Mouse (Mus musculus): ENCODE data around the gene Mitf.

Mitf gene

DNA sequence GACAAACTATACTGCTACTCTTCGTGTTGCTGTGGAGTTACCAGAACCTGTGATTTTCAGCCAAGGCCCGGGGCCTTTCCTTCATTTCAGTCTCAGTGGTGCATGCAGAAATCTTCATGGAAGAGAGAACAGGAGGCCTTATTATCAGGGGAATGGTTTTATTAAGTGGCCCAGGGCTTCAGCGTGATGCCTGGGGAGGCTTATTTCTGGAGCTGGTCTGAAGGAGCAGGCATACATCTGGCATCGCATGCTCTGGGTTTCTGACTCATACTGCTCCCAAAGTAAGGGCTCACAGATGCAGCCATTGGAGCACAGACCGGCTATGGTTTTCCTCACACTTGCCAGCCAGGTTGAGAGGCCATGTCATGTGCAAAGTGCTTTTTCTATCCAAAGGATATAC is 208.2 kb downstream of the Mitf start:
- in situ Hi-C loops (cut with MboI; ENCODE audit: low sequenced_read_pairs): loop anchor here (25.0 kb wide), 1 partner anchor 753 kb away; the partner anchor contains the start of gene Lmod3

DNA sequence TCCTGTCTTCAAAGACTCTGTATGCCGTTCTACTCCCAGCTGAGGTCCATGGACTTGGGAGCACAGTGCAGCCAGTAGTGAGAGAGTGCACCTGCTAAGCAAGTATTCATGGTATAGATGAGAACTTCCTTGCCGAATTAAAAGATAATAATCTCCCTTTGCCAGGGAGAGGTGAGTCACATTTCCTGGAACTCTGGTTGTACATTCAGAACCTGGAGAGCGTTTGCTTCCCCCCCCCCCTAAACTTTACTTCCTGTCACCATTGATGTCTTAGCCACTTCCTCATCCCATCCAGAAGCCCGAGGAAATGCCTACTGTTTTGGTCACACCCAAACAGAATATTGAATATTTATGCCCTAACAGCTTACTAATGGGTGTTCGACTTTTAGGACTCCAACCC is 209.0 kb downstream of the Mitf start:
- in situ Hi-C loops (cut with MboI; ENCODE audit: low sequenced_read_pairs): loop anchor here (25.0 kb wide), 1 partner anchor 754 kb away; the partner anchor contains the start of gene Lmod3

DNA sequence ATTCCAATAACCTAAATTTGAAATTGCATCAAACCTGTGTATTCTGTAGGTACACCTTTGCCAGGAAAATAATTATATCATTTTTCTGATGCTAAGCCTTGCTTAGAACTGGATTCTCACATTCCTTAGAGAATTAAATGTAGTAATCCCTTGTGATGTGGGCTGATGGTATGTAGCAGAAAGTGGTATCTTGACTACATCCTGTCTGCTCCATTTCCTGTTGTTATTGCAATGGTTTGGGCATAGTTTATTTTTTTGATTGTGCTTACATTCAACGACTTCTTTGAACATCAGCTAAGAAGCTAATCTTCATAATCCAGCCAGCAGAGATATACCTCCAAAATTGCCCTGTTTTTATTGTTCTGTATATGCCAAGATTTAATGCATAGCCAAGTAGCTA is 217.0 kb downstream of the Mitf start:
- in situ Hi-C loops (cut with MboI; ENCODE audit: low sequenced_read_pairs): loop anchor here (25.0 kb wide), 1 partner anchor 762 kb away; the partner anchor contains the start of gene Lmod3

GRCm38 (mm10) chr6:98038513-98038912 is 231.7 kb downstream of the Mitf start:
- in situ Hi-C loops (cut with MboI; ENCODE audit: low sequenced_read_pairs): no loop called here

- in situ Hi-C loops (cut with MboI; ENCODE audit: low sequenced_read_pairs): no loop called here
Measured at GRCm38 (mm10) chr6:98041795-98042194, 234.9 kb downstream of the Mitf start.

- in situ Hi-C loops (cut with MboI; ENCODE audit: low sequenced_read_pairs): no loop called here
Measured at GRCm38 (mm10) chr6:98046295-98047108, 239.7 kb downstream of the Mitf start.

- in situ Hi-C loops (cut with MboI; ENCODE audit: low sequenced_read_pairs): no loop called here
Measured at GRCm38 (mm10) chr6:98047741-98048140, 240.9 kb downstream of the Mitf start.

DNA sequence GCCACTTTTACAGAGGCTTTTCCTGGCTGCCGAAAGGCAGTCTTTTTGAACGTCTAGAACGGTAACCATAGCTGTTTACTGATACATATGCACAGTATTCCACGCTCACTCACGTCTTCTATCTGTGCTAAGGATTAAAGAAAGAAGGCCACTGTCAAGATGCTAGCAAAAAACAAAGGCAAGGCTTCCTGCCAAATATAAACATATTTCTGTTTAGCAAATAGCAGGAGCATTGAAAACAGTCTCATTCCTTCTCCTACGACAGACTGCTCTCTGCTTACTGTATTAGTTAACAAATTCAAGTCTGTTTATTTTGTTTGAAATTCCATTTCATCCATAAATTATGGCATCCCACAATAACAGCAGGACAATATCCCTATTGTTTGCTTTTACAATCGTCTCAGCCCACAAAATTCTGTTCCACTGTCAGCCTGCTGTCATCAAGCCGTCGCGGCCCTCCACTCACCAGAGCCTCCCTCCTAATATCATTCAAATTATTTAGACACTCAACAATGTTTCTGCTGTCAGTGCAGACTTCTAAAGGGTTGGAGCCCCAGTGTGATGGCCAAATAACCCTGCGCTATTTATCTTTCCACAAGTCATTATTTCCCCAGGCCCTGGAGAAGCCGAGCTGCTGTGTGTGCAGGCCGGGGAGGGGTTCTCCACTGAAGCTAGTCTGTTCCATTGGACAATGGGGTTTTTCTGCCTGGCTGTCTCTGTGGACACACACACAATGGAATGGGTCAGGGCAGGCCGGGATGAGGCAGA is 242.0 kb downstream of the Mitf start:
- in situ Hi-C loops (cut with MboI; ENCODE audit: low sequenced_read_pairs): no loop called here

DNA sequence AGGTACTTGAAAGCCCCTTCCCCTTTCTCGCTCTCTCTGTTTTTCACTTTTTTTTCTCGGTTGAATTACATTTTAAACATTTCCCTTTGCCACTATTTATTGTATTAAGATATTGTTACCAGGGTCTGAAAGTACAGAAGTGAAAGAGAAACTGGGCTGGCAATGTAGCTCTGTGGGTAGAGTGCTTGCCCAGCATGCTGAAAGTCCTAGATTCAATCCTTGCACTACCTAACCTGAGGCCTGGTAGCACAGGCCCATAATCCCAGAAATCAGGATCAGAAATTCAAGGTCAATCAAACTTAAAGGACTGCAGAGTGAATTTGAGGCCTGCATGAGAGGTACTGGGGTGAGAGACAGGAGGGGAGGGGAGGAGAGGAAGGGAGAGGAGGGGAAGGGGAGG is 242.7 kb downstream of the Mitf start:
- in situ Hi-C loops (cut with MboI; ENCODE audit: low sequenced_read_pairs): no loop called here

GRCm38 (mm10) chr6:98061878-98062277 is 255.0 kb downstream of the Mitf start:
- in situ Hi-C loops (cut with MboI; ENCODE audit: low sequenced_read_pairs): no loop called here

GRCm38 (mm10) chr6:98064926-98065325 is 258.1 kb downstream of the Mitf start:
- in situ Hi-C loops (cut with MboI; ENCODE audit: low sequenced_read_pairs): no loop called here

DNA sequence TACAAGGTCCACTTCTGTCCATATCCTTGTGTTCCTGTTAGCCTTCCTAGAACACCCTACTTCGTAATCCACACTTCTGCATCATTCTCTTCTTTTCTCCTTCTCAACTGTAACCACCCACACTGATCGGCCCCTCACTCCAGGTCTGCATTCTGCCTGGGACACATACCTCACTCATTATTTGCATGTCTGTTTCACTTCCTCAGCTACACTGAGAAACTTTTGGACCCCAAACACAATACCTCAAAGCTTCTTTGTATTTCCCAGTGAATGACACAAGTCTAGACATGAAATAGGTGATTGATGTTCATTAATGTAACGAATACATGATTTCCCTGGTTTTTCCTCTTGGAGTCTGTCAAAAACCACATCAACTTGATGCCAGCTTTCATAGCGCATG is 259.6 kb downstream of the Mitf start:
- in situ Hi-C loops (cut with MboI; ENCODE audit: low sequenced_read_pairs): no loop called here

Data from CH12F3 (cell line).